Mouse (Mus musculus) spleen, postnatal 36 days (tissue): ENCODE measurements around the gene Kif3a.
"Not testable (repeated sequence)": the region's sequence is repeated elsewhere in the genome, so short reads cannot be mapped to it uniquely, and the experiment has no call there.

ENCODE experiments used
- DNase-seq, 2 experiments: peaks; one replicate each; pipeline ENCODE4 v3.0.0; 2022; ENCODE audit warnings: low spot score in 2 of 2, mixed read lengths in 1 of 2

Kif3a gene

DNA sequence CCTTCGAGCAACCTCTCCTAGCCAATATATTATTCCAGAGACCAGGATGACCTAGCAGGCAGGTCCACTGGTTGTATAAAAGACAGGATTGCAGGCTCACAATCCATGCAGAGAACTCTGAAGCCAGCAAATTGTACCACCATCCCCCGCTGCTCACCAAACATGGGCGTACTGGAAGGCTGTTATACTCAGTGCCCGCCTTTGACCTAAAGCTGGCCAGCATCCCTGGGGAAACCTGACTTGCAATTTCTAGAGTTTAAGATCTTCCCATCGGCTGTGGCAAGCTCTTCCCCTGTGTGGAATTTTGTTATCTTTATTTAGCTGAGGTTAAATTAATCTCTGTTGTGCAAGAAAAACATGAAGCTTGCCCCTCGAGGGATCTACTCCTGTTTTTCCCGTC lies 24.2 kb upstream of the Kif3a start:
- DNase-seq, result no peak

GRCm38 (mm10) chr11:53546271-53546670 lies 20.9 kb upstream of the Kif3a start:
- DNase-seq, result no peak

DNA sequence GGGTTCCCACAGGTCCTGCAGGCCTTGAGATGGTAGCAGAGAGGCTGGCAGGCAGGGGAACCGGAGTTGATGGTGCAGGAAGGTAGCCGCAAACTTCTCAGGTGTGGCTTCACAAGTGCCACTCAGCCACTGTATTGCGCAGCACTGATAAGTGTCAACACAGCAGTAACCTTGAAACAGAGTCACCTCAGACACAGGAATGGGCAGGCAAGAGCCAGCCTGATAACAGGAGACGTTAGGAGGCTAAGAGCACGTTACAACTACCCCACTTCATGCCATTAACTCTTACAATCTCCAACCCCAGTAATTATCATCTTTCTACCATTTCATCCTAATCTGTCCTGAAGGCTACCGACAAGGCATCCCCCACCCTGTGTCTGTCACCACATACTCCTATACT lies 19.6 kb upstream of the Kif3a start:
- DNase-seq, result no peak

DNA sequence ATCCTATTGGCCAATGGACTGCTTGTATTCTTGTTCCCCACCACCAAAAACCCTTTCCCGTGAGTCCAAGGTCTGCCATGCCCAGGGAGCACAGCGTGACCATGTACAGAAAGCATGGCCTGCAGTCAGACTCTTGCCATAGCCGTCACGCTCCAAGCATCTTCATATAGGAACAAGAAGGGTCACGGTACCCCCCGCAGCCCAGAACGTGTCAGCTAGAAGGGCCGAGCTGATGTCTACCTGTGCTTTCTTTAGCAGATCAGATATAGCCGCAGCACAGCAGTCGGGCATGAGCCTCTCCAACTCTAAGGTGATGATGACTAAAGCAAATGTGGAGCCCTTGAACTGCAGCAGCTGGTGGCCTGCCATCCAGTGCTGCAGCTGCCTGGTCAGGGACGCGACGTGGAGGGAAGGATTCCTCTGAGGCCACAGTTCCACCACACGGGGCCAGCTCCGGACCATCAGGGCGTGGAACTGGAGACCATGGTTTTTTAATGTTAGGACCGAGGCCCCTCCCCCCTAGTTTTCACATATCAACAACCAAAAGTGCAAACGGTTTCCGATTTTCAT lies 19.1 kb upstream of the Kif3a start:
- no peak for DNase-seq

- no peak for DNase-seq
Observed at GRCm38 (mm10) chr11:53550714-53551113, 16.5 kb upstream of the Kif3a start.

DNA sequence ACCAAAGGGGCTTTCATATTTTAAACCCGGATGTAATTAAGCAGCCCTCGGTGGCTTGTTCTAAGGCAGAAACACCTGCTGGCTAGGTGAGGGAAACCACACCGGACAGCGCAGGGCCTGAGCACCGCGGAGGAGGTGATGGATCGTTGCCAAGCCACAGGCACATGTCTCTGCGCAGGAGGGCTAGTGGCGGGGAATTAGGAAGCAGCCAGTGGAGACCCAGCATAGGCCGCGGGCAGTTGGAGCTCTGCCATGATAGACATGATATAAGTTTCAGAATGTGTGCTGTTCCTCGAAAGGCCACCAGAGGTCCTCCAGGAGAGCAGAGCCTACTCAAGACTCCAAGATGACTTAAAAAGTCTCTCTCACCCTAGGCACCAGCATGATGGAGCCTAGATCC lies 15.4 kb upstream of the Kif3a start:
- DNase-seq, result no peak

DNA sequence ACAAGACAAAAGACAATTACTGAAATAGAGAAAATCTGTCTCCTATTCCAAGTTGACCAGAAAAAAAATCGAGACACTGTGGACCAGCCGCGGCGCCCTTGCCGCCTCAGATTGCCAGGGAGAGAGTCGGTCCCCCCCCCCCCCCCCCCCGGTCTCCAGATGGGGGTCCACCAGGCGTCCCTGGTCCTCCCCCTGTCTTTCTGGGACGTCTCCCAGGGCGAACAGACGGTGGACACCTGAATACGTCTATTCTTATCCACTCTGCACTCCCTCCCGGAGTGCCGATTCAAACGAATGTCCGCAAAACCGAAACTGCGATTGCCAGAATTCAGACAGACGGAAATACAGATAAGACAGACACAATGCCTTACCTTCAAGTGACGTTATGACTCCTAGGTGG lies 10.7 kb upstream of the Kif3a start:
- DNase-seq, result not testable (repeated sequence)

DNA sequence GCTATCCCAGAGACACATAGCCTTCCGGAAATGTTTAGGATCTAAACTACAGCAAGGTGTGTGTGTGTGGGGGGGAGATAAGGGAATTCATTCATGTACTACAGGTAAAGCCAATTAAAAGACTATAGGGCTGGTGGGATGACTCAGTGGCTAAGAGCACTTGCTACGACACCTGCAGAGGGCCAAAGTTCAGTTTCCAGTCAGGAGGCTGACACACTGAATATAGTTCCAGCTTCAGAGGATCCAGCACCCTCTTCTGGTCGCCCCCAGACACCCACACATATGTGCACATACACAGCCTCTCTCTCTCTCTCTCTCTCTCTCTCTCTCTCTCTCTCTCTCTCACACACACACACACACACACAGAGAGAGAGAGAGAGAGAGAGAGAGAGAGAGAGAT lies 9.2 kb upstream of the Kif3a start:
- not testable (repeated sequence) for DNase-seq

GRCm38 (mm10) chr11:53559980-53560379 lies 7.2 kb upstream of the Kif3a start:
- not testable (repeated sequence) for DNase-seq

DNA sequence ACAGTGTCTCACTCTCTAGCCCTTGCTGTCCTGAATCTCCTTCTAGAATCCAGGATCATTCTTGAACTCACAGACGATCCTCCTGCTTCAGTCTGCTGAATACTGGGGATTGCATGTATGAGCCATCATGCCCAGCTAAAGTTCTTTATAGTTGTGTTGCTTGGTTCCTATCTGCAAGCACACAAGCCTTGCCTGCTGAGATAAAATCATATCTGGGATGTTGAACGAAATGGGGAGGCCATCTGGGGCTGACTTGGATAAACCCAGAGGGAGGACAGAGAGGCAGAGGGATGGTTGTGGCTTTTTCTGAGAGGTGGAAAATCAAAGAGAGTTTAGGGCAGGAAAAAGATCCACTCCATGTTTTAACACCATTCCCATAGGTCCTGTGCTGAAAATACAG lies 5.2 kb upstream of the Kif3a start:
- no peak for DNase-seq

- DNase-seq, result no peak
Observed at GRCm38 (mm10) chr11:53566646-53567045, 533 bp upstream of the Kif3a start.

- no peak for DNase-seq
Observed at GRCm38 (mm10) chr11:53580562-53580961, 13.4 kb downstream of the Kif3a start.

GRCm38 (mm10) chr11:53583151-53583550 lies 16.0 kb downstream of the Kif3a start:
- no peak for DNase-seq

DNA sequence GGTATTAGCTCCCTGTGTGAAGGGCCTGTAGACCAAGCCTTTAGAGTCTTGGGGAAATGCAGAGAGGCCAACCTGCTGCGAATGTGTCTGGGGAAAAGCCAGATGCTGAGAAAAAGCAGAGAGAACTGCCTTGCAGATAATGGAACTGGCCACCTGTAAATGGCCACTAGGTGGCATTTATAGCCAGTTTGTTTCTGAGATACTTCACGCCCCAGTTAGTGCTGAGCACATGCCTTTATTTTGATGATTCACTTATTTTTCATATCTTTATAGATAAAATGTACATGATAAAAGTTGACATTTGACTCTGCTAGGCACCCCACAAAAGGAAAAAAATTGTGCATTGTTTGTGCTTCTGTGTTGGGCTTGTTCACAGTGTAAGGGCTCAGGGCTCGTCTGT lies 17.7 kb downstream of the Kif3a start:
- no peak for DNase-seq

DNA sequence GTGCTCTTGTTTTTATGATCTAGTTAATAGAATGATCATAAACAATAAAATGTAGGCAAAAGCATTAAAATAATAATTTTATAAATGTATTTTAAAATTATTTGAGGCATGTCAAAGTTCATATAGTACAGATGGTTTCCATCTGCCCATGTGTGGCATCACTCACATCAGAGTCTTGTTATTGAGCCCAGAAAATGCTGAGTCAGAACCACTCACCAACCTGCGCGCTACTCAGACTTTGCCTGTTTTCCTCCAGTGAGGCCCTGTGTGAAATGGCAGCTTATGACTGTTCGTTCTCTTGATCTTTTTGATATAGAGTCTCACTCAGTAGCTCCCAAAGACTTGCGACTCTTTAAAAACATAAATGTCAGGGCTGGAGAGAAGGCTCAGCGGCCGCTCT lies 18.3 kb downstream of the Kif3a start:
- no peak for DNase-seq

GRCm38 (mm10) chr11:53588279-53588678 lies 21.1 kb downstream of the Kif3a start:
- DNase-seq, result no peak

GRCm38 (mm10) chr11:53590368-53590768 lies 23.2 kb downstream of the Kif3a start:
- peak; percentile 40 to 58 for DNase-seq

DNA sequence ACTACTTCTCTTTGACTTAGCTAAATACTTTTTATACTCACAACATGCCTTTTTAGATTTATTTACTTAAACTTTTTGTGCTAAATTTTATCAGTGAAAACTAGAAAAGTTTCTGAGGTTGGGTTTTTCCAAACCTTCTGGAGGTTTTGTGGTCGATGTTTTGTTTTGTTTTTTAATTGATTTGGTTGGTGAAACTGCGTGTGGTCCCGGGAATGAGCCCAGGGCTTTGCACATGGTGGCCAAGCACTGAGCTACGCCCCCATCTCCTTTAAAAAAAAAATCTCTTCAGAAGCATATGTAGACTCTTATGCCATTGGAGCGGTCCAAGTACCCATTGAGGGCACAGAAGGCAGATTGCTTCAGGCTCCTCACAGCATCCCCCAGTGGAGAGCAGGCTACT lies 23.9 kb downstream of the Kif3a start:
- no peak for DNase-seq

DNA sequence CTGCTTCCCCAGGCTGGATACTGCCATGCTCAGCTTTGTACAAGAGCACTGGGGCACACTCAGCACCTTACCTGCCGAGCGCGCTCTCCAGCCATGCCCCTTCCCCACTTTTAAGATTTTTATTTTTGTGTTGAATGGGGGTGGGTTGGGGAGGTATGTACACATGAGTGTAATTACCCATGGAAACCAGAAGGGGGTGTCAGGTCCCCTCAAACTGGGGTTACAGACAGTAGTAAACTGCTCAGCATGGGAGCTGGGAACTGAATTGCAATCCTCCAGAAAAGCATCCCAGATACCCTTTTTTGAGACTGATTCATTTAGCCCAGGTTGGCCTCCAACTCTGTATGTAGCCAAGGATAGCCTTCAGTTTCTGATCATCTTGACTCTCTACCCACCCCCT lies 37.8 kb downstream of the Kif3a start:
- no peak for DNase-seq

GRCm38 (mm10) chr11:53605609-53606008 lies 38.4 kb downstream of the Kif3a start:
- DNase-seq, result no peak

DNA sequence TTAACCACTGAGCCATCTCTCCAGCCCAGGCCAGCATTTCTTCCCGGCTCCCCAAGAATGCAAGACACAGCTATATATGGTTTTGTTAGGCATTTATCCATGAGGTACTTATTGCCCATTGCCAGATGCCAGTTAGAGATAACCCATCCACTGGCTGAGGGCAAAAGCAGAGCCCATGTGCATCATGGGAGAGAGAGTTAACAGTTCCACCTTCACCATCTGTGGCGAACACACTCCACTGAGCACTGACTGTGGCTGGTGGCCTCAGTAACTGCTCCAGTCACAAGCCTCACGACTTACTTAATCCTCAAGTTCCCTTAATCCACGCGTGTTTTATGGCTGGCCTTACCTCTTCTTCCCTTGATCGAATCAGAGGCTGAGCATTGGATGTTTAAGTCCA lies 42.1 kb downstream of the Kif3a start:
- no peak for DNase-seq

- no peak for DNase-seq
Observed at GRCm38 (mm10) chr11:53609672-53610071, 42.5 kb downstream of the Kif3a start.

DNA sequence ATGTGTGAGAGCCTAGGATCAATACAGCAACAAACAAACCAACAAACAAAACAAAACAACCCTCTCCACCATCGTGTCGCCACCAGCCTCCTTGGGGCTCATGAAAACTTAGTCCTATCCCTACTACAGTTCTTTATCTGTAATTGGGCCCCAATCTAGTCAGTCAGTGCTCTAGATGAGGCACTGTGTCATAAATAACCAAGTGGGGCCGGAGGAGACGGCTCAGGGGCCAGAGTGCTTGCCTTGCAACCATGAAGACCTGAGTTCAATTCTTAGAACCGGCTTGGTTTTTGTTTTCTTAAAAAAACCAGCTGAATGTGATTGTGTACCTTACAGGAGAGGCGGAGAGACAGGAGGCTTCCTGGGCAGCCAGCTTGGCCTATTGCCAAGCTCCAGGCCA lies 48.0 kb downstream of the Kif3a start:
- no peak for DNase-seq

GRCm38 (mm10) chr11:53615575-53615974 lies 48.4 kb downstream of the Kif3a start:
- no peak for DNase-seq
